ENCODE assay signal across 10 mouse cellular contexts in the genomic region with DNA sequence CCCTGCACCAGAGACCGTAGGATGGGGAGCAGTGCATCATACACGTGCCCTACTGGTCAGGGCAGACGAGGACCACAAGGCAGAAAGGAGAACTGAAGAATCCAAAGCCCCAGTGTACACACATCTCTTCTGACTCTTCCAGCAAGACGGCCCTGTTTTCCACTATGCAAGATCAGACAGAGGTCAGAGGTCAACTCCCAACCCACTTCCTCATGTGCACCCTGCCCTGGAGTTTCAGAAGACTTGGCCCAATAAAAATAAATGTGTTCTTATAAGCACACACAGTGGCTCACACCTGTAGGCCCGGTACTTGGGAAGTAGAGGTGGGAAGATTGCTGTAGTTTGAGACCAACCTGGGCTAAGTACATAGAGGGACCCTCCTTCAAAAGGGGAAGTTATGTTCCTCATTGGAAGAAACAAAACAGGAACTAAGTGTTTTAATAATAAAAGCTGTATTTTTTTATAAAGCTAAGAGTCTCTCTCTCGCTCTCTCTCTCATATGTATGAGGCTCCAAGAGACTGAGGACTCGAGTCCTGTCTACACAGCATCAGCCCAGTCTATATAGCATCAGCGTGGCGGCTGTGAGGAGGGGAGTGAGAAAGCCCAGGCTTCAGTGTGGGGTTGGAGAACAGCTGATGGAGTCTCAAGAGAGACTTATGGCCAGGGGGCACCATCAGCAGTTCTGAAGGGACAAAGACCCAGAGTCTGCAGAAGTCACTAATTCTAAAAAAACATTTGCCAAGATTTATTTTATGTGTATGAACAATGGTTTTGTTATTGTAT. TPM values are rescaled to one million over a fixed set of nuclear protein-coding genes. Genes with fewer than 3 reads are reported as not detected.
DNase-seq lines count a peak whose midpoint lies in the region; ATAC-seq and TF ChIP-seq lines count a peak whose summit lies in the region.
"Had no signal": no experiment of that assay in that cellular context is flagged by ENCODE, and none has a peak within 500 bp of the region (broad histone marks: within the 10 kb centered on the region; RNA-seq: fewer than 3 reads in every experiment).

No protein-coding gene starts in this region.

- no peak overlapping the region for H3K4me3 ChIP-seq in kidney, adult 2 months (ENCODE audit: insufficient read depth, low read depth, low read length)
- H3K4me3 ChIP-seq in kidney, embryonic 14.5 days (ENCODE audit: low read length): no peak overlapping the region
- peak overlapping the region; percentile 14; the same call in 1 of the 2 replicates for H3K4me3 ChIP-seq in bone marrow macrophage, adult 2 months (ENCODE audit: insufficient read depth, low read length)
- no peak overlapping the region; the same call in 1 of the 2 replicates for H3K4me3 ChIP-seq in liver, embryonic 13.5 days (replicated peaks)
- no peak overlapping the region for H3K4me3 ChIP-seq in thymus, adult 2 months (ENCODE audit: control insufficient read depth, insufficient read depth, low read length)

- TF ChIP-seq POLR2A in kidney, adult 2 months (IDR thresholded peaks at IDR 0.05; ENCODE audit: low read depth, low read length): no peak
- TF ChIP-seq POLR2A in bone marrow macrophage, adult 2 months (IDR thresholded peaks at IDR 0.05; ENCODE audit: borderline replicate concordance, low read depth, low read length): no peak
- no peak for TF ChIP-seq POLR2A in thymus, adult 2 months (IDR thresholded peaks at IDR 0.05; ENCODE audit: control insufficient read depth, extremely low read depth, insufficient read depth, low read length, poor library complexity)

- TF ChIP-seq CTCF in kidney, adult 2 months (conservative IDR thresholded peaks at IDR 0.05; ENCODE audit: insufficient read depth, insufficient read length, low read depth, low read length): no peak
- TF ChIP-seq CTCF in bone marrow macrophage, adult 2 months (IDR thresholded peaks at IDR 0.05; ENCODE audit: low read depth, low read length): no peak
- TF ChIP-seq CTCF in thymus, adult 2 months (IDR thresholded peaks at IDR 0.05; ENCODE audit: borderline replicate concordance, control insufficient read depth, extremely low read depth, insufficient read depth, low read length, poor library complexity): no peak

- no peak overlapping the region for H3K9ac ChIP-seq in kidney, embryonic 14.5 days (ENCODE audit: low read depth, low read length)
- no peak overlapping the region for H3K9ac ChIP-seq in liver, embryonic 13.5 days

- no peak overlapping the region for H3K4me2 ChIP-seq in kidney, embryonic 14.5 days (replicated peaks; ENCODE audit: low read depth, low read length)
- H3K4me2 ChIP-seq in liver, embryonic 13.5 days: peak overlapping the region; percentile 84; the same call in 1 of the 2 replicates

- no peaks in the 10 kb centered on the region for H3K27me3 ChIP-seq in kidney, adult 2 months (replicated peaks; ENCODE audit: control insufficient read depth, insufficient read depth, low read length)
- no peaks in the 10 kb centered on the region for H3K27me3 ChIP-seq in kidney, embryonic 14.5 days (ENCODE audit: control insufficient read depth, insufficient read depth, low read length)
- H3K27me3 ChIP-seq in liver, embryonic 13.5 days: peaks cover 6% of the 10 kb centered on the region
- no peaks in the 10 kb centered on the region; the same call in 1 of the 2 replicates for H3K27me3 ChIP-seq in thymus, adult 2 months (ENCODE audit: control insufficient read depth, insufficient read depth, low read length)

- H3K27ac ChIP-seq in kidney, adult 2 months (ENCODE audit: insufficient read depth, low read depth, low read length): no peak overlapping the region
- H3K27ac ChIP-seq in kidney, embryonic 14.5 days (ENCODE audit: low read depth, low read length): no peak overlapping the region
- H3K27ac ChIP-seq in bone marrow macrophage, adult 2 months (ENCODE audit: insufficient read depth, low read depth, low read length): peak overlapping the region; percentile 96
- peak overlapping the region; percentile 45; the same call in 1 of the 2 replicates for H3K27ac ChIP-seq in liver, embryonic 13.5 days
- H3K27ac ChIP-seq in thymus, adult 2 months (ENCODE audit: control insufficient read depth, insufficient read depth, low read length): no peak overlapping the region

- peak; percentile 49 for DNase-seq in kidney, adult 2 months
- no peak for DNase-seq in liver, embryonic 13.5 days
- peak; percentile 38 for DNase-seq in naive thymus-derived CD4-positive, alpha-beta T cell, adult 2 months (ENCODE audit: low read depth)
- DNase-seq in thymus, adult 2 months: no peak
- no peak for DNase-seq in Muller cell, postnatal 12 days (ENCODE audit: inconsistent ontology term)
- DNase-seq in cerebellum, adult 11 months: no peak
- DNase-seq: heart, postnatal 4 days had no signal

- no peaks in the 10 kb centered on the region for H3K9me3 ChIP-seq in kidney, embryonic 14.5 days (ENCODE audit: control insufficient read depth, low read length)
- H3K9me3 ChIP-seq in liver, embryonic 13.5 days (replicated peaks): no peaks in the 10 kb centered on the region

- H3K36me3 ChIP-seq in kidney, adult 2 months (ENCODE audit: control insufficient read depth, insufficient read depth, low read length): no peaks in the 10 kb centered on the region; the same call in 1 of the 2 replicates
- peaks cover 6% of the 10 kb centered on the region; the same call in 1 of the 2 replicates for H3K36me3 ChIP-seq in kidney, embryonic 14.5 days (ENCODE audit: control insufficient read depth, insufficient read depth, low read length)
- H3K36me3 ChIP-seq in liver, embryonic 13.5 days: peaks cover 4% of the 10 kb centered on the region
- H3K36me3 ChIP-seq in thymus, adult 2 months (ENCODE audit: control insufficient read depth, insufficient read depth, low read length): no peaks in the 10 kb centered on the region

- WGBS in kidney, adult 2 months: 78% methylated on average over 9 of the region's 9 CpGs
- WGBS in kidney, embryonic 14.5 days: 91% methylated on average over 9 of the region's 9 CpGs
- WGBS in liver, embryonic 13.5 days (ENCODE audit: insufficient replicate concordance): 69% methylated on average over 9 of the region's 9 CpGs
- WGBS in thymus, adult 2 months: 58% methylated on average over 9 of the region's 9 CpGs

- H3K4me1 ChIP-seq in kidney, adult 2 months (ENCODE audit: control insufficient read depth, insufficient read depth, low read length): 0 out of 2 replicates have a peak, but pooled peaks cover 4% of the 10 kb centered on the region
- peaks cover 7% of the 10 kb centered on the region; the same call in 1 of the 2 replicates for H3K4me1 ChIP-seq in kidney, embryonic 14.5 days (ENCODE audit: control insufficient read depth, insufficient read depth, low read length)
- H3K4me1 ChIP-seq in bone marrow macrophage, adult 2 months (ENCODE audit: control insufficient read depth, insufficient read depth, low read length): peaks cover 48% of the 10 kb centered on the region
- peaks cover 24% of the 10 kb centered on the region for H3K4me1 ChIP-seq in liver, embryonic 13.5 days (replicated peaks)
- H3K4me1 ChIP-seq in thymus, adult 2 months (replicated peaks; ENCODE audit: control insufficient read depth, insufficient read depth, low read length): peaks cover 5% of the 10 kb centered on the region

- ATAC-seq in kidney, embryonic 14.5 days (ENCODE audit: low FRiP score, low TSS enrichment): no peak
- ATAC-seq in liver, embryonic 13.5 days (ENCODE audit: low read depth): no peak
- ATAC-seq: activated CD4-positive, CD25-positive, alpha-beta regulatory T cell, adult 4 months had no signal

RNA-seq across cellular contexts. Expression of gene Med11, which starts 1.7 kb away (rescaled TPM):
- polyA plus RNA-seq in kidney, adult 2 months (2012; rRNA removed): 27.0 and 27.9 TPM in 2 replicates
- 48.7 and 50.0 TPM in 2 replicates for polyA plus RNA-seq in kidney, embryonic 14.5 days (2014; fragmentation: Nextera tagmentation; extraction: Ambion mirVana)
- polyA plus RNA-seq in bone marrow macrophage, adult 2 months (2012; ENCODE audit: insufficient read depth, insufficient read length, missing spikeins): 40.5 and 41.6 TPM in 2 replicates
- 17.2 and 19.1 TPM in 2 replicates for polyA plus RNA-seq in liver, embryonic 13.5 days (2015; fragmentation: Nextera tagmentation; extraction: Ambion mirVana)
- 29.1 and 34.8 TPM in 2 replicates for polyA plus RNA-seq in thymus, adult 2 months (2012; rRNA removed)

RNA-seq across cellular contexts. Expression of gene Zmynd15, which starts 5.8 kb away (rescaled TPM):
- 11.6 and 12.4 TPM in 2 replicates for polyA plus RNA-seq in kidney, adult 2 months (2012; rRNA removed)
- 0.33 and 0.88 TPM in 2 replicates for polyA plus RNA-seq in kidney, embryonic 14.5 days (2014; fragmentation: Nextera tagmentation; extraction: Ambion mirVana)
- 21.7 and 23.7 TPM in 2 replicates for polyA plus RNA-seq in bone marrow macrophage, adult 2 months (2012; ENCODE audit: insufficient read depth, insufficient read length, missing spikeins)
- polyA plus RNA-seq in liver, embryonic 13.5 days (2015; fragmentation: Nextera tagmentation; extraction: Ambion mirVana): 0.07 and 0.17 TPM in 2 replicates
- 27.0 and 31.2 TPM in 2 replicates for polyA plus RNA-seq in thymus, adult 2 months (2012; rRNA removed)
- polyA plus RNA-seq: activated CD4-positive, CD25-positive, alpha-beta regulatory T cell, adult 4 months had no signal

RNA-seq across cellular contexts. Expression of gene Cxcl16, which starts 6.3 kb away (rescaled TPM):
- 99.3 and 103 TPM in 2 replicates for polyA plus RNA-seq in kidney, adult 2 months (2012; rRNA removed)
- 5.2 and 6.0 TPM in 2 replicates for polyA plus RNA-seq in kidney, embryonic 14.5 days (2014; fragmentation: Nextera tagmentation; extraction: Ambion mirVana)
- polyA plus RNA-seq in bone marrow macrophage, adult 2 months (2012; ENCODE audit: insufficient read depth, insufficient read length, missing spikeins): 434 and 456 TPM in 2 replicates
- 0.70 and 1.4 TPM in 2 replicates for polyA plus RNA-seq in liver, embryonic 13.5 days (2015; fragmentation: Nextera tagmentation; extraction: Ambion mirVana)
- polyA plus RNA-seq in thymus, adult 2 months (2012; rRNA removed): 57.7 and 92.8 TPM in 2 replicates

RNA-seq across cellular contexts. Expression of gene Arrb2, which starts 21.0 kb away (rescaled TPM):
- polyA plus RNA-seq in kidney, adult 2 months (2012; rRNA removed): 30.2 and 33.7 TPM in 2 replicates
- polyA plus RNA-seq in kidney, embryonic 14.5 days (2014; fragmentation: Nextera tagmentation; extraction: Ambion mirVana): 11.0 and 23.3 TPM in 2 replicates
- 520 and 549 TPM in 2 replicates for polyA plus RNA-seq in bone marrow macrophage, adult 2 months (2012; ENCODE audit: insufficient read depth, insufficient read length, missing spikeins)
- 13.0 and 14.9 TPM in 2 replicates for polyA plus RNA-seq in liver, embryonic 13.5 days (2015; fragmentation: Nextera tagmentation; extraction: Ambion mirVana)
- 213 and 220 TPM in 2 replicates for polyA plus RNA-seq in thymus, adult 2 months (2012; rRNA removed)

RNA-seq across cellular contexts. Expression of gene Pelp1, which starts 43.6 kb away (rescaled TPM):
- 12.4 and 12.9 TPM in 2 replicates for polyA plus RNA-seq in kidney, adult 2 months (2012; rRNA removed)
- 27.8 and 39.0 TPM in 2 replicates for polyA plus RNA-seq in kidney, embryonic 14.5 days (2014; fragmentation: Nextera tagmentation; extraction: Ambion mirVana)
- 19.3 and 21.2 TPM in 2 replicates for polyA plus RNA-seq in bone marrow macrophage, adult 2 months (2012; ENCODE audit: insufficient read depth, insufficient read length, missing spikeins)
- 19.0 and 21.0 TPM in 2 replicates for polyA plus RNA-seq in liver, embryonic 13.5 days (2015; fragmentation: Nextera tagmentation; extraction: Ambion mirVana)
- polyA plus RNA-seq in thymus, adult 2 months (2012; rRNA removed): 33.0 and 40.4 TPM in 2 replicates

Comparison
In these comparisons a context has a peak if more than half of its experiments do, and no peak if none do; other contexts are left out.
1. DNase-seq: peak in kidney, adult 2 months (single experiment) and naive thymus-derived CD4-positive, alpha-beta T cell, adult 2 months (single experiment); none in liver, embryonic 13.5 days (single experiment), thymus, adult 2 months (single experiment), Muller cell, postnatal 12 days (single experiment) and cerebellum, adult 11 months (single experiment).
2. H3K27ac ChIP-seq: peak in bone marrow macrophage, adult 2 months (single experiment) and liver, embryonic 13.5 days (single experiment); none in kidney, adult 2 months (single experiment), kidney, embryonic 14.5 days (single experiment) and thymus, adult 2 months (single experiment).